Mouse (Mus musculus): ENCODE results near the gene Grid2. TPM values are rescaled to one million over a fixed set of nuclear protein-coding genes. Genes with fewer than 3 reads are reported as not detected.

The Grid2 gene
- polyA plus RNA-seq, 1 experiment from 2014 or later, result 17.9 TPM

DNA sequence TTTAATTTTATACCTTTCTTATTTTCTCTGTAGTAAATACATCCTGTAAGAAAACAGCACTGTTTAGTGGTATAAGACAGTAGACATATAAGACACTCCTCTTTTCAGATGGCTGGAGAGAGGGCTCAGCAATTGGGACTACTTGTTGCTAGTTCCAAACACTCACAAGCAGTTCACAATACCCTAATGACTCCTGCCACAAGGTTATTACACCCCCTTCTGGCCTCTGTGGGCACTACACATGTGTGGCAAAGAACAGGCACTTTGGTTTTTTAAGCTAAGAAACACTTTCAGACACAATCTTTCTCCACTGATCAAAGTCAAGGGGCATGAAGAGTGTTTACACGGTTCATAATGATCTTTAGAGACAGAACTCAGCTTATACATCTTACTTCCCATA is 1352.3 kb downstream of the Grid2 start:
- Histone ChIP-seq H3K27ac (ENCODE audit: low read depth, low read length) (no peak overlapping the region), H3K27me3 (replicated peaks; ENCODE audit: control insufficient read depth, insufficient read depth, low read length) (no peaks in the 10 kb centered on the region), H3K9me3 (ENCODE audit: control insufficient read depth, low read length) (no peaks in the 10 kb centered on the region), H3K4me2 (ENCODE audit: low read length) (no peak overlapping the region), H3K36me3 (ENCODE audit: control insufficient read depth, insufficient read depth, low read length) (no peaks in the 10 kb centered on the region), H3K4me3 (ENCODE audit: low read length) (no peak overlapping the region), H3K4me1 (ENCODE audit: control insufficient read depth, insufficient read depth, low read depth, low read length) (no peaks in the 10 kb centered on the region), H3K9ac (ENCODE audit: low read depth, low read length) (no peak overlapping the region)
- 6% methylated on average over 1 of the region's 1 CpGs for WGBS
- no peak for ATAC-seq

DNA sequence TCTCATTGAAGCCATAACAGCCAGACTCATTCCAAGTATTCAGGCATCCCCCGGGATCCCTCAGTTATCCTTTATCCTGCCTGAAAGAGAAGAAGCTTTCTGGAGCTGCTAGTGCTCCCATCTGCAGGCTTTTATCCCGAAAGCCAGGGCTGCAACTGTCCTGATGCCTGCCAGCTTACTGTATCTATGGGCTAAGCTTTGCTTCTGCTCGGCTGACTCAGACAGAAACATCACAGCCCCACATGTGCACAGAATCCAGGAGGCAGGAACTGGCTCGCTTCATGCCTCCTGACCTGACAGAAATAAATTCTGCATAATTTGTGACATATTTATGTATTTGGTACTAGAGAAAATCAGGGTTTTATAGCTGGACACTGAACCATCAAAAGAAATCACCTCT is 1361.2 kb downstream of the Grid2 start:
- Histone ChIP-seq H3K4me3 (ENCODE audit: low read length) (no peak overlapping the region), H3K4me1 (ENCODE audit: control insufficient read depth, insufficient read depth, low read depth, low read length) (peaks cover 11% of the 10 kb centered on the region), H3K4me2 (ENCODE audit: low read length) (no peak overlapping the region), H3K9me3 (ENCODE audit: control insufficient read depth, low read length) (no peaks in the 10 kb centered on the region), H3K36me3 (ENCODE audit: control insufficient read depth, insufficient read depth, low read length) (no peaks in the 10 kb centered on the region), H3K27ac (ENCODE audit: low read depth, low read length) (0 out of 2 replicates have a peak overlapping the region, but pooled peaks have one; percentile 16), H3K27me3 (replicated peaks; ENCODE audit: control insufficient read depth, insufficient read depth, low read length) (no peaks in the 10 kb centered on the region), H3K9ac (ENCODE audit: low read depth, low read length) (no peak overlapping the region)
- ATAC-seq, result peak; percentile 76
- 47% methylated on average over 4 of the region's 4 CpGs for WGBS

DNA sequence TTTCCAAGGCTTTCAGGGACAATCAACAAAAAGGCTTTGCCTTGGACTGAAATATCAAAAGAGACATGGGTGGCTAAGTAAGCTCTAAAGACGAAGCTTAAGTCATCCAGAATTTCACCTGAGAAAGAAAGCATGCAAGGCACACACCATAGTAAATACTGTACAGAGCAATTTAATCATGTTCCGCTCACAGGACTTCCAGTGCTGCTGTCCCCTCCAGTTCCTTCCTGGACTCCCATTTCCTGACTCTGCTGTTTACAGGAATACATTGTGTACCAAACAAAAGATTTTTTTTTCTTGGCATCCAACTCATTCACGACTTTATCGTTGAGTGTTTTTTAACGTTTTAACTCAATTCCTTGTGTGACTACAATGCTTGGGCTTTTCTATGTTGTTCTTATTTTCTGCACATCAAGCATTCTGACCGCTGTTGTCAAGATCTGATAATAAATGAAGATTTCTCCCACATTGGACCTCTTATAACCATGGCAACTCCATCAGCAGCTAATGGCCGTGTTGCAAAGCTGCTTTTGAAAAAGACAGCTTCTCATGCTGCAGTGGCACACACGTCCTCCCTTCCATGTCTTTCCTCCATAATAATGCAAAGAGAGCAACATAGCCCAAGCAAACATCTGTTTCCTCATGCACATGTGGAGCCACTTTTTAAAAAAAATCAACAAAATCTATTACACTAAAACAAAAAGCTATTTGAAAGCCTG is 1361.9 kb downstream of the Grid2 start:
- no peaks in the 10 kb centered on the region for H3K36me3 ChIP-seq (ENCODE audit: control insufficient read depth, insufficient read depth, low read length)
- H3K4me1 ChIP-seq (ENCODE audit: control insufficient read depth, insufficient read depth, low read depth, low read length), result peaks cover 11% of the 10 kb centered on the region
- no peaks in the 10 kb centered on the region for H3K9me3 ChIP-seq (ENCODE audit: control insufficient read depth, low read length)
- no peak overlapping the region for H3K4me2 ChIP-seq (ENCODE audit: low read length)
- ATAC-seq, result peak; percentile 60
- no peaks in the 10 kb centered on the region for H3K27me3 ChIP-seq (replicated peaks; ENCODE audit: control insufficient read depth, insufficient read depth, low read length)
- H3K9ac ChIP-seq (ENCODE audit: low read depth, low read length), result no peak overlapping the region
- WGBS, result 38% methylated on average over 8 of the region's 8 CpGs
- H3K27ac ChIP-seq (ENCODE audit: low read depth, low read length), result no peak overlapping the region
- H3K4me3 ChIP-seq (ENCODE audit: low read length), result no peak overlapping the region

DNA sequence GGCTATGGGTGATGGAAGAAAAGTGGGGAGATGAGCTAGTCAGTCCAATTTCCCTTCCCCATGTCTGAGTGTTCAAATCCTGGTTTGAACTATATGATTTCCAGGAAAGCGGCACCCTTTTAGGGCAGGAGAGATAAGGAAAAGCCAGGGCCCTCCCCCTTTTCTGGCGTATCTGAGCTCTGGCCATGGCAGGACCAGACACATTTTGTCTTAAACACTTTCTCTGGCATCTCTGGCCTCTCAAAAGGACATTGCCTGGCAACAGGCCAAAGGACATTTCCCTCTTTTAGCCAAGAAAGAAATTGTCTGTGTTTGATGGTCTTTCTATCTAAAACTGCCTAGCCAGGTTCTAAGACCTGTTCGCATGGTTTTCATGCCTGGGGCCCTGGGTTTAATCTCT is 1367.7 kb downstream of the Grid2 start:
- no peak for ATAC-seq
- H3K9me3 ChIP-seq (ENCODE audit: control insufficient read depth, low read length), result no peaks in the 10 kb centered on the region
- H3K9ac ChIP-seq (ENCODE audit: low read depth, low read length), result no peak overlapping the region
- H3K4me1 ChIP-seq (ENCODE audit: control insufficient read depth, insufficient read depth, low read depth, low read length), result no peaks in the 10 kb centered on the region
- no peak overlapping the region for H3K27ac ChIP-seq (ENCODE audit: low read depth, low read length)
- H3K4me2 ChIP-seq (ENCODE audit: low read length), result no peak overlapping the region
- H3K4me3 ChIP-seq (ENCODE audit: low read length), result no peak overlapping the region
- H3K36me3 ChIP-seq (ENCODE audit: control insufficient read depth, insufficient read depth, low read length), result no peaks in the 10 kb centered on the region
- no peaks in the 10 kb centered on the region for H3K27me3 ChIP-seq (replicated peaks; ENCODE audit: control insufficient read depth, insufficient read depth, low read length)
- 59% methylated on average over 3 of the region's 3 CpGs for WGBS

DNA sequence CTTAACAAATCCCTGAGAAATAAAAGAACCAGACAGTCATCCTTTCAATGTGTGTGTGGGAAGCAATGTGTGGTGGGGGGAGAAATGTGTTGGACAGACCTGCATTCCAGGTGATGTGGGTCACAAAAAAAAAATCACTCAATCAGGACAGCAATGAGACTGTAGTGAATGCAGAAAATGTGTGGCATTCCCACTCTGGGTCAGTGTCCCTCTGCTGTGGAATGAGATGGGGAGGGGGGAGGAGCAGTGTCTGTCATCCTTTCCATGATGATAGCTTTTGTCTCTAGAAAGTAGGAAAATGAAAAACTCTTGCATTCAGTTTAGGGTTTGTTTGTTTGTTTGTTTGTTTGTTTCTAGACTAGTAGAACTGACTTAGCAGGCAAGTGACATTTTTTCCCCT is 1392.0 kb downstream of the Grid2 start:
- no peak overlapping the region for H3K4me2 ChIP-seq (ENCODE audit: low read length)
- H3K4me1 ChIP-seq (ENCODE audit: control insufficient read depth, insufficient read depth, low read depth, low read length), result peaks cover 6% of the 10 kb centered on the region
- H3K9me3 ChIP-seq (ENCODE audit: control insufficient read depth, low read length), result no peaks in the 10 kb centered on the region
- no peak overlapping the region for H3K4me3 ChIP-seq (ENCODE audit: low read length)
- no peaks in the 10 kb centered on the region for H3K27me3 ChIP-seq (replicated peaks; ENCODE audit: control insufficient read depth, insufficient read depth, low read length)
- no peak for ATAC-seq
- no peak overlapping the region for H3K9ac ChIP-seq (ENCODE audit: low read depth, low read length)
- H3K36me3 ChIP-seq (ENCODE audit: control insufficient read depth, insufficient read depth, low read length), result no peaks in the 10 kb centered on the region
- H3K27ac ChIP-seq (ENCODE audit: low read depth, low read length), result no peak overlapping the region

DNA sequence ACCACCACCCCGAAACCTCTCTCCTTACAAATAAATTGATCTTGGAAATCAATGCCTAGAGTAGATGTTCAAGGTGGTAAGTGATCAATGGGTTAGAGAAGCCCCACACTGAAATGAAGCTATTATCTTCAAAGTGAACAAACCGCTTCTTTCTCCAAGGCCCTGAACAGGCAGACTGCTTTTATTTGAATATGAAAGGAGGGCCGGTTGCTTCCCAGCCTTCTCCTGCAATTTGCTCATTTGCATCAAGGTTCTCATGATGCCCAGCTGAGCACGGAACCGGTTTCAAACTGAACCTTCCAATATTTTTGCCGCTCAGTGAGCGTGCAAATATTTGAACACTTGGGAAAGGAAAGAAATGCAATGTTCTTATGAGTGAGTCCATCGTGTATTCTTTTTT is 1392.5 kb downstream of the Grid2 start:
- Histone ChIP-seq H3K4me3 (ENCODE audit: low read length) (no peak overlapping the region), H3K9me3 (ENCODE audit: control insufficient read depth, low read length) (no peaks in the 10 kb centered on the region), H3K36me3 (ENCODE audit: control insufficient read depth, insufficient read depth, low read length) (no peaks in the 10 kb centered on the region), H3K4me2 (ENCODE audit: low read length) (no peak overlapping the region), H3K27me3 (replicated peaks; ENCODE audit: control insufficient read depth, insufficient read depth, low read length) (no peaks in the 10 kb centered on the region), H3K4me1 (ENCODE audit: control insufficient read depth, insufficient read depth, low read depth, low read length) (peaks cover 6% of the 10 kb centered on the region), H3K27ac (ENCODE audit: low read depth, low read length) (no peak overlapping the region), H3K9ac (ENCODE audit: low read depth, low read length) (no peak overlapping the region)
- ATAC-seq, result no peak
- WGBS, result 37% methylated on average over 8 of the region's 8 CpGs

DNA sequence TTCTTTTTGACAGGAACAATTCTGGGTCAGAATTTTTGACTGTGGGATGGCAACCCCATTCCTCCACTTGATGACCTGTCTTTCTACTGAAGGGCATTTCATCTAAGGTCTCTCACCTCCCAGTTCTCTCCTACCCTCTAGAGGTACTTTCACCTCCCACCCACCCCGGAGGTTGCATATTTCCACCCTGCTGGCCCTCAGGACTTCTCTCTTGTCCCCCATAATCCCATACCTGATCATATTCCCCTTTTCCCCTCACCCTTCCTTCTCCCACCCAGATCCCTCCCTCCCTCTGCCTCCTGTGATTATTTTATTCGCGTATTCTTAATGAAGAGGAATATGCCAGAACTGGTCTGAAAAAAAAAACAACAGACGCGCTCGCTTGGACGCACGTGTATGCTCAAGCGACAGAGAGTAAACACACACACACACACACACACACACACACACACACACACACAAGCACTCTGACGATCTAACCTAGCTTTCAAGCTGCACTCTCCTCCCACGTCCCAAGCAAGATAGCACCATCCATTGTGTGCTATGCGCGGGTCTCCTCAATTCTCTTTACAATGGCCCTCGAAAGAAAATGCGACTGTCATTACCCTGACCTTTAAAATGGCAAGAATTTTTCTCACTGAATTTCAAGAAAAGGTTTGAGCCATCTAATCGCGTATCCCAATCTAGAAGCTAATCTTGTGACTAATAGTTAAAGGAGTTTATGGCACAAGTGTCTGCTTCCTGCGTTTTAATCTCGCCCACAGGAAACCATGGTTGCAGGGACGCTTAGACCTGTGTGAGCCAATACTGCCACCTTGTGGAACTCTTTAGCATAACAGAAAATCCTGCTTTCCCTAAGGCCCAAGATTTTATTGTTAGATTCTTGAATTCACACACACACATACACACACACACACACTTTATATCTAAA is 1393.9 kb downstream of the Grid2 start:
- Histone ChIP-seq H3K9me3 (ENCODE audit: control insufficient read depth, low read length) (no peaks in the 10 kb centered on the region), H3K4me1 (ENCODE audit: control insufficient read depth, insufficient read depth, low read depth, low read length) (peaks cover 6% of the 10 kb centered on the region), H3K27ac (ENCODE audit: low read depth, low read length) (0 out of 2 replicates have a peak overlapping the region, but pooled peaks have one; percentile 58), H3K4me3 (ENCODE audit: low read length) (peak overlapping the region; percentile 41), H3K27me3 (replicated peaks; ENCODE audit: control insufficient read depth, insufficient read depth, low read length) (no peaks in the 10 kb centered on the region), H3K9ac (ENCODE audit: low read depth, low read length) (peak overlapping the region; percentile 39), H3K4me2 (ENCODE audit: low read length) (peak overlapping the region; percentile 67), H3K36me3 (ENCODE audit: control insufficient read depth, insufficient read depth, low read length) (no peaks in the 10 kb centered on the region)
- peak; percentile 88 for ATAC-seq
- 8% methylated on average over 20 of the region's 20 CpGs for WGBS

DNA sequence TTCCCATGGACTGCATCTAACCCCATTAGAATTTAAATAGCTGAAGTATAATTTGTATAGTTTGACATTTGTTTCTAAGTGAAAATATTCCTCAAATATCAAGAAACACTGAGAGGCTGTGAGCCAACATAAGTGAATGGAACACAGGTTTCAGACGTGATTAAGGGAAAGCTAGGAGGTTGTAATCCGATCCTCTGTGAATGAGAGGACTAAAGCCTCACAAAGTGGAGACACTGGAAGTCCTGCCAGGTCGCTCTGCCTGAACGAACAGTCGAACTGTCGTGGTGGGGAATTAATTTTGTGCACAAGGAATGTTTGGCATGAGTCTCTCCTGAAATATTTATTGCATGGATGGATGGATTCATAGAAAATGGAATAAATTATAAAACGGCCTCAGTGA is 1395.1 kb downstream of the Grid2 start:
- Histone ChIP-seq H3K36me3 (ENCODE audit: control insufficient read depth, insufficient read depth, low read length) (no peaks in the 10 kb centered on the region), H3K4me3 (ENCODE audit: low read length) (no peak overlapping the region), H3K9me3 (ENCODE audit: control insufficient read depth, low read length) (no peaks in the 10 kb centered on the region), H3K4me1 (ENCODE audit: control insufficient read depth, insufficient read depth, low read depth, low read length) (peaks cover 6% of the 10 kb centered on the region), H3K9ac (ENCODE audit: low read depth, low read length) (no peak overlapping the region), H3K27ac (ENCODE audit: low read depth, low read length) (no peak overlapping the region), H3K4me2 (ENCODE audit: low read length) (no peak overlapping the region), H3K27me3 (replicated peaks; ENCODE audit: control insufficient read depth, insufficient read depth, low read length) (no peaks in the 10 kb centered on the region)
- 19% methylated on average over 7 of the region's 7 CpGs for WGBS
- peak; percentile 16; the same call in 1 of the 2 replicates for ATAC-seq

DNA sequence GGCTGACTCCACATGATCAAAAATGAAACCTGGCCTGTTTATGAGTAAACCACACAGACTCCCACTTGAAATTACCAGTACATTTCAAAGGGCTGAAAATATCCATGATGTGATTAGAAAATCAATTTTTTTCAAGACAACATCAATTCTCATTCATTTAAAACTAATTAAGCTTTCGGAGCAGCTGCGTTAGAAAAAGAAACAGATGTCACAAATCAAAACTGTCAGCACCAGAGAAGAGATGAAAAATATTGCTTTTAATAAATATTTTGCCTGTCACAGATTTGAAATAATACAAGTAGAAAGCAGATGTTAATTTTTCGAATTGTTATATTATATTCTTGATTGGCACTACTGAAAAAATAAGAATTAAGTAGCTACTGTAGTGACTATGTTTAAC is 1415.3 kb downstream of the Grid2 start:
- no peak overlapping the region for H3K4me2 ChIP-seq (ENCODE audit: low read length)
- H3K4me1 ChIP-seq (ENCODE audit: control insufficient read depth, insufficient read depth, low read depth, low read length), result no peaks in the 10 kb centered on the region
- no peaks in the 10 kb centered on the region for H3K36me3 ChIP-seq (ENCODE audit: control insufficient read depth, insufficient read depth, low read length)
- ATAC-seq, result no peak
- WGBS, result 61% methylated on average over 3 of the region's 3 CpGs
- H3K4me3 ChIP-seq (ENCODE audit: low read length), result no peak overlapping the region
- no peak overlapping the region for H3K9ac ChIP-seq (ENCODE audit: low read depth, low read length)
- no peaks in the 10 kb centered on the region for H3K9me3 ChIP-seq (ENCODE audit: control insufficient read depth, low read length)
- H3K27ac ChIP-seq (ENCODE audit: low read depth, low read length), result no peak overlapping the region
- no peaks in the 10 kb centered on the region for H3K27me3 ChIP-seq (replicated peaks; ENCODE audit: control insufficient read depth, insufficient read depth, low read length)

All from hindbrain, embryonic 16.5 days (tissue).